Mouse (Mus musculus): ENCODE data around the gene Zmynd19. TPM values are rescaled to one million over a fixed set of nuclear protein-coding genes. Genes with fewer than 3 reads are reported as not detected.
A peak's percentile ranks its signal among the peaks of the same experiment; 100 is the strongest.

Gene Zmynd19
- total and polyA plus RNA-seq, 3 experiments = 83.5 to 114 TPM; not detected in 1

GRCm38 (mm10) chr2:24960910-24961309 lies 11.3 kb downstream of the Zmynd19 start:
- H3K36me3 ChIP-seq (ENCODE audit: control insufficient read depth in 1 of 2, insufficient read depth in 2 of 2, low read length in 2 of 2) = peaks cover 4 to 15% of the 10 kb centered on the region in 2 experiments; a peak in 3 of 4 replicates
- H3K27ac ChIP-seq (ENCODE audit: control insufficient read depth, low read depth, low read length) = no peak overlapping the region

DNA sequence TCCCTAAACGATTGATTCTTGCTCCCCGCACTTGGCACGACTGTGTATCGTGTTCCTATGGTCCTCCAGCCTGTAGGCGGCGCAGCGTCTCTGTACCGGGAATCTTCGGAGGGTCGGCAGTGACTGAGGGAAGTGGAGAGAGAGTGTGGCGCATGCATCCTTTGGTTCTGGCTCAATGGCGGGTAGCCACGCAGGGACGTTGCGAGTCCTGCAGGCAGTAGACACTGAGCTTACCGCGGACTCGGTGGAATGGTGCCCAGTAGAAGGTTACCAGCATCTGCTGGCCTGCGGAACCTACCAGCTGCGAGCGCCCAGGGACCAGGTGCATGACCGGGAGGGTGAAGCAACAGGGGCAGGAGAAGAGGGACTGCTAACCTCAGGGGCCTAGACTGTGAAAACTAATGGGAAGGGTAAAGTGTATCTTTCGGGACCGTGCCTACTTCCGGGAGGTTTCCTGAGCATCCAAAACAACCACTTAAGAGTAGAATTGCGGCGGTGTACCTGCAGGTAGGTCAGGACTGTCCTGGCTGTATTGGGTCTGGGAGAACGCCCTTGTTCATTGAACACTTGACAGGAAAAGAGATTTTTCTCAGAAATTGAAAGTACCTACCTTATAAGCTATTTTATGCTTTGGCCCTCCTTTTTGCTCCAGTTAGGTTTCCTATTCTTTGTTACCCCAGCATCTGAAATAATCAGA lies 12.9 kb downstream of the Zmynd19 start, which contains the start of gene Dph7:
Gene Dph7, plus strand, starts transcription at position 97 of the 697 bp plus-strand sequence.
- H3K4me3 ChIP-seq (ENCODE audit: control insufficient read depth in 1 of 2, insufficient read depth in 1 of 2, low read depth in 2 of 2, low read length in 2 of 2) = peak within 1 kb of the TSS; percentile 82 to 91
- H3K27ac ChIP-seq (ENCODE audit: control insufficient read depth, low read depth, low read length) = peak within 1 kb of the TSS; percentile 26
- peak within 1 kb of the TSS; percentile 81 for H3K9ac ChIP-seq (ENCODE audit: control insufficient read depth, low read depth, low read length, poor library complexity, severe bottlenecking)
- TF ChIP-seq POLR2AphosphoS2 (IDR thresholded peaks at IDR 0.05; ENCODE audit: low read length) (peak; percentile 99), POLR2AphosphoS5 (IDR thresholded peaks at IDR 0.05; ENCODE audit: borderline replicate concordance, low read depth, low read length) (0 out of 2 replicates have a peak, but pooled peaks have one; percentile 82), HCFC1 (IDR thresholded peaks at IDR 0.05; ENCODE audit: low read depth, low read length) (peak; percentile 83), MAZ (IDR thresholded peaks at IDR 0.05; ENCODE audit: low read depth, low read length) (no peak), NRF1 (IDR thresholded peaks at IDR 0.05; ENCODE audit: insufficient read depth, low read depth, low read length, poor library complexity, severe bottlenecking) (peak; percentile 27; the same call in 1 of the 2 replicates), CTCF (IDR thresholded peaks at IDR 0.05 in 2 of 3, conservative IDR thresholded peaks at IDR 0.05 in 1 of 3; ENCODE audit: control insufficient read depth in 1 of 3, insufficient read depth in 1 of 3, low read depth in 2 of 3, low read length in 3 of 3, poor library complexity in 1 of 3, severe bottlenecking in 1 of 3) (peak; percentile 85 to 93 (median 91)), MAX (IDR thresholded peaks at IDR 0.05; ENCODE audit: low read length) (no peak; the same call in 1 of the 2 replicates), RCOR1 (IDR thresholded peaks at IDR 0.05; ENCODE audit: low read depth, low read length) (no peak), UBTF (IDR thresholded peaks at IDR 0.05; ENCODE audit: borderline replicate concordance, insufficient read depth, low read depth, low read length) (no peak), KAT2A (conservative IDR thresholded peaks at IDR 0.05; ENCODE audit: low read depth, low read length) (no peak), ZMIZ1 (IDR thresholded peaks at IDR 0.05; ENCODE audit: low read depth, low read length) (peak; percentile 80), SIN3A (IDR thresholded peaks at IDR 0.05; ENCODE audit: low read length) (peak; percentile 70; the same call in 1 of the 2 replicates), TCF12 (IDR thresholded peaks at IDR 0.05; ENCODE audit: low read depth, low read length) (0 out of 2 replicates have a peak, but pooled peaks have one; percentile 48), POLR2A (IDR thresholded peaks at IDR 0.05; ENCODE audit: control insufficient read depth in 1 of 2, insufficient read depth in 1 of 2, low read depth in 1 of 2, low read length in 2 of 2, poor library complexity in 1 of 2) (peak; percentile 83 to 87), MXI1 (IDR thresholded peaks at IDR 0.05; ENCODE audit: low read depth, low read length) (peak; percentile 66), TBP (IDR thresholded peaks at IDR 0.05; ENCODE audit: low read depth, low read length) (peak; percentile 80), MYC (IDR thresholded peaks at IDR 0.05; ENCODE audit: low read depth, low read length) (peak; percentile 76; the same call in 1 of the 2 replicates), USF2 (IDR thresholded peaks at IDR 0.05; ENCODE audit: borderline replicate concordance in 1 of 2, insufficient read depth in 1 of 2, low read depth in 1 of 2, low read length in 2 of 2) (no peak), TAL1 (IDR thresholded peaks at IDR 0.05; ENCODE audit: low read length) (no peak), ETS1 (IDR thresholded peaks at IDR 0.05; ENCODE audit: low read depth, low read length) (no peak), MEF2A (IDR thresholded peaks at IDR 0.05; ENCODE audit: extremely low read depth, insufficient replicate concordance, low read depth, low read length, poor library complexity, severe bottlenecking) (no peak), NELFE (IDR thresholded peaks at IDR 0.05; ENCODE audit: low read depth, low read length) (peak; percentile 60), CHD2 (IDR thresholded peaks at IDR 0.05; ENCODE audit: low read length) (no peak), USF1 (IDR thresholded peaks at IDR 0.05; ENCODE audit: low read depth, low read length) (no peak), ZKSCAN1 (IDR thresholded peaks at IDR 0.05; ENCODE audit: low read depth, low read length) (no peak), ELF1 (IDR thresholded peaks at IDR 0.05; ENCODE audit: low read depth, low read length) (peak; percentile 47; the same call in 1 of the 2 replicates)
- peaks cover 7% of the 10 kb centered on the region for H3K79me2 ChIP-seq (ENCODE audit: control insufficient read depth, insufficient read depth, low read length, poor library complexity)
- DNase-seq (ENCODE audit: low read depth, low spot score) = peak; percentile 92
- no peaks in the 10 kb centered on the region for H3K27me3 ChIP-seq (ENCODE audit: control insufficient read depth in 1 of 2, insufficient read depth in 2 of 2, low read length in 2 of 2)
- H3K9me3 ChIP-seq (replicated peaks; ENCODE audit: insufficient read depth, low read length) = no peaks in the 10 kb centered on the region
- H3K36me3 ChIP-seq (ENCODE audit: control insufficient read depth in 1 of 2, insufficient read depth in 2 of 2, low read length in 2 of 2) = peaks cover 4 to 12% of the 10 kb centered on the region in 2 experiments; a peak in 3 of 4 replicates
- peaks cover 0 to 8% of the 10 kb centered on the region in 2 experiments; a peak in 1 of 4 replicates for H3K4me1 ChIP-seq (ENCODE audit: control insufficient read depth in 1 of 2, insufficient read depth in 2 of 2, low read length in 2 of 2)

More at GRCm38 (mm10) chr2:24960910-24961309, 11.3 kb downstream of the Zmynd19 start:
- no peak for DNase-seq (ENCODE audit: low read depth, low spot score)
- no peak overlapping the region for H3K4me3 ChIP-seq (ENCODE audit: control insufficient read depth in 1 of 2, insufficient read depth in 1 of 2, low read depth in 2 of 2, low read length in 2 of 2)
- no peaks in the 10 kb centered on the region for H3K27me3 ChIP-seq (ENCODE audit: control insufficient read depth in 1 of 2, insufficient read depth in 2 of 2, low read length in 2 of 2)
- no peak overlapping the region for H3K9ac ChIP-seq (ENCODE audit: control insufficient read depth, low read depth, low read length, poor library complexity, severe bottlenecking)
- peaks cover 0 to 8% of the 10 kb centered on the region in 2 experiments; a peak in 1 of 4 replicates for H3K4me1 ChIP-seq (ENCODE audit: control insufficient read depth in 1 of 2, insufficient read depth in 2 of 2, low read length in 2 of 2)
- no peaks in the 10 kb centered on the region for H3K9me3 ChIP-seq (replicated peaks; ENCODE audit: insufficient read depth, low read length)
- H3K79me2 ChIP-seq (ENCODE audit: control insufficient read depth, insufficient read depth, low read length, poor library complexity) = peaks cover 7% of the 10 kb centered on the region
- TF ChIP-seq CTCF (IDR thresholded peaks at IDR 0.05 in 2 of 3, conservative IDR thresholded peaks at IDR 0.05 in 1 of 3; ENCODE audit: control insufficient read depth in 1 of 3, insufficient read depth in 1 of 3, low read depth in 2 of 3, low read length in 3 of 3, poor library complexity in 1 of 3, severe bottlenecking in 1 of 3) (peak; percentile 37 to 53 (median 47); a peak in 5 of 6 replicates), MYC (IDR thresholded peaks at IDR 0.05; ENCODE audit: low read depth, low read length) (no peak), SMC3 (IDR thresholded peaks at IDR 0.05; ENCODE audit: low read depth, low read length) (peak; percentile 21; the same call in 1 of the 2 replicates)
